Mouse (Mus musculus) kidney, embryonic 15.5 days (tissue): ENCODE data around the gene Lrp11. TPM values are rescaled to one million over a fixed set of nuclear protein-coding genes. Genes with fewer than 3 reads are reported as not detected.

Source experiments
- ATAC-seq: fragments of 200-750 bp; cut with Nextera tagmentation; replicated peaks from 2 replicates; pipeline ENCODE4 v1.8.0; 2017; ENCODE audit warnings: moderate TSS enrichment; ENCODE audit not compliant: low FRiP score
- H3K27ac ChIP-seq: fragments of 300-500 bp; sonication (generic); 2 replicates; pipeline ENCODE4 v1.5.1; 2015; ENCODE audit warnings: mild to moderate bottlenecking, inconsistent platforms
- H3K27me3 ChIP-seq: fragments of 300-500 bp; sonication (generic); 2 replicates; pipeline ENCODE4 v1.6.1; 2015; ENCODE audit warnings: inconsistent platforms
- H3K36me3 ChIP-seq: fragments of 300-500 bp; sonication (generic); 2 replicates; pipeline ENCODE4 v1.6.1; 2015; ENCODE audit warnings: inconsistent platforms
- H3K4me1 ChIP-seq: fragments of 300-500 bp; sonication (generic); 2 replicates; pipeline ENCODE4 v1.6.1; 2015; ENCODE audit warnings: inconsistent platforms
- H3K4me2 ChIP-seq: fragments of 300-500 bp; sonication (generic); 2 replicates; pipeline ENCODE4 v1.6.1; 2015; ENCODE audit warnings: moderate library complexity, mild to moderate bottlenecking, inconsistent platforms
- H3K4me3 ChIP-seq: fragments of 300-500 bp; sonication (generic); replicated peaks from 2 replicates; pipeline ENCODE4 v1.5.1; 2015; ENCODE audit warnings: mild to moderate bottlenecking, inconsistent platforms
- H3K9ac ChIP-seq: fragments of 300-500 bp; sonication (generic); 2 replicates; pipeline ENCODE4 v1.6.1; 2015; ENCODE audit warnings: mild to moderate bottlenecking, inconsistent platforms
- H3K9me3 ChIP-seq: fragments of 300-500 bp; sonication (generic); replicated peaks from 2 replicates; pipeline ENCODE4 v1.6.1; 2016; ENCODE audit warnings: inconsistent platforms
- WGBS: fragments of 180-500 bp; shearing (Covaris S2); methylation state at CpG from one replicate; pipeline ENCODE4 v1.1.7; 2015; ENCODE audit warnings: mixed read lengths; 5-methylcytosine and 5-hydroxymethylcytosine counted together
- polyA plus RNA-seq: library from polyadenylated mRNA; unstranded; fragments of >200 nt; fragmentation: Nextera tagmentation; extraction: Ambion mirVana; gene quantifications from 2 replicates; pipeline ENCODE4 v1.2.1, GENCODE M21; 2015

The Lrp11 gene
- polyA plus RNA-seq, 1 experiment from 2014 or later = 2.4 TPM

GRCm38 (mm10) chr10:7673673-7674072 is 84.1 kb downstream of the Lrp11 start:
- Histone ChIP-seq H3K4me1 (peaks cover under 1% of the 10 kb centered on the region; the same call in 1 of the 2 replicates), H3K4me3 (no peak overlapping the region), H3K27ac (no peak overlapping the region), H3K9ac (no peak overlapping the region), H3K36me3 (peaks cover 84% of the 10 kb centered on the region), H3K9me3 (no peaks in the 10 kb centered on the region), H3K27me3 (no peaks in the 10 kb centered on the region), H3K4me2 (no peak overlapping the region)
- WGBS = 62% methylated on average over 1 of the region's 1 CpGs
- ATAC-seq = no peak

Other genes starting within 250 kb of the Lrp11 start
- 3.1 and 4.5 TPM in 2 replicates for gene Ulbp1, start 116.2 kb upstream of the Lrp11 start, polyA plus RNA-seq
- 55.2 and 58.1 TPM in 2 replicates for gene Nup43, start 77.7 kb downstream of the Lrp11 start, polyA plus RNA-seq
- gene Pcmt1, start 91.3 kb downstream of the Lrp11 start, polyA plus RNA-seq = 115 and 122 TPM in 2 replicates
- 8.6 and 9.1 TPM in 2 replicates for gene Lats1, start 91.4 kb downstream of the Lrp11 start, polyA plus RNA-seq
- 56.6 and 57.7 TPM in 2 replicates for gene Katna1, start 136.2 kb downstream of the Lrp11 start, polyA plus RNA-seq
- 88.9 and 90.9 TPM in 2 replicates for gene Ginm1, start 203.0 kb downstream of the Lrp11 start, polyA plus RNA-seq
- 39.0 and 39.5 TPM in 2 replicates for gene Ppil4, start 203.1 kb downstream of the Lrp11 start, polyA plus RNA-seq
- gene Zc3h12d, start 242.7 kb downstream of the Lrp11 start, polyA plus RNA-seq = 0.14 TPM in 2 replicates